Mouse (Mus musculus) small intestine, adult 2 months (tissue): ENCODE measurements around the gene Grm7.

Source experiments
- CTCF ChIP-seq: fragments of 200-500 bp; IDR thresholded peaks from 2 replicates; pipeline ENCODE4 v1.5.1; 2012; ENCODE audit warnings: low read depth, mild to moderate bottlenecking, control low read depth, inconsistent platforms, low read length, moderate library complexity, mixed read lengths; ENCODE audit not compliant: insufficient replicate concordance, insufficient read length; ENCODE audit errors: extremely low read depth
- POLR2A ChIP-seq: fragments of 200-500 bp; IDR thresholded peaks from 2 replicates; pipeline ENCODE4 v1.6.1; 2012; ENCODE audit warnings: low read depth, mild to moderate bottlenecking, control low read depth, inconsistent platforms, low read length, moderate library complexity

DNA sequence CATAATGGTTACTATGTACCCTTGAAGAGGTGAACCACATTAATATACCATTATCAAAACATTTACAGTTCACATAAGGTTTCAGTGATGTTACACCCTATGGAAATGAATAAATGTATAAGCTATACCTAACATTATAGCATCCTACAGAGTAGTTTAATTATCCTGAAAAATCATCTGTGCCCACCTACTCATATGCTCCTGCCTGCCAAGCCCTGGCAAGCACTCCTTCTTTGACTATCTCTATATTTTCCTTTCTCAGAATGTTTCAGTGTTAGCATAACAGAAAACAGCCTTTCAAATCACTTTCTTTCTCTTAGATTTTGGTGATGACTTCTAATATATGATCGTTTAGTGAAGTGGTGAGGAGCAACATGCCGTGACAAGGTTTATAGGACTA lies 147.3 kb downstream of the Grm7 start:
- TF ChIP-seq POLR2A, result no peak
- TF ChIP-seq CTCF, result no peak
